Mouse (Mus musculus): Measurements from ENCODE around the gene Cpm. TPM values are rescaled to one million over a fixed set of nuclear protein-coding genes. Genes with fewer than 3 reads are reported as not detected.

The Cpm gene
- total and polyA plus RNA-seq, 3 experiments = 2.8 to 4.0 (median 3.5) TPM

GRCm38 (mm10) chr10:117608988-117609809, 20.1 kb upstream of the Cpm start:
- Histone ChIP-seq H3K4me3 (no peak overlapping the region), H3K27ac (no peak overlapping the region), H3K36me3 (ENCODE audit: control insufficient read depth, insufficient read depth, low read length) (no peaks in the 10 kb centered on the region), H3K27me3 (ENCODE audit: control insufficient read depth, insufficient read depth, low read length) (no peaks in the 10 kb centered on the region), H3K9ac (ENCODE audit: low read depth, low read length) (no peak overlapping the region), H3K79me2 (replicated peaks; ENCODE audit: control insufficient read depth, insufficient read depth, low read length) (no peaks in the 10 kb centered on the region), H3K4me1 (ENCODE audit: control insufficient read depth, insufficient read depth, low read length) (no peaks in the 10 kb centered on the region)
- no peak for DNase-seq
- intact Hi-C loops (cut with DNase I) = no loop called here
- 87% methylated on average over 7 of the region's 7 CpGs for WGBS
- TF ChIP-seq CTCF (IDR thresholded peaks at IDR 0.05) = no peak
- no peak for TF ChIP-seq POLR2A (IDR thresholded peaks at IDR 0.05; ENCODE audit: insufficient read depth, low read depth, low read length)
- TF ChIP-seq EP300 (IDR thresholded peaks at IDR 0.05; ENCODE audit: insufficient read depth, low read depth, low read length) = no peak

GRCm38 (mm10) chr10:117609810-117610090, 19.6 kb upstream of the Cpm start:
- DNase-seq = no peak
- Histone ChIP-seq H3K79me2 (replicated peaks; ENCODE audit: control insufficient read depth, insufficient read depth, low read length) (no peaks in the 10 kb centered on the region), H3K27me3 (ENCODE audit: control insufficient read depth, insufficient read depth, low read length) (no peaks in the 10 kb centered on the region), H3K4me3 (no peak overlapping the region), H3K9ac (ENCODE audit: low read depth, low read length) (no peak overlapping the region), H3K27ac (no peak overlapping the region), H3K36me3 (ENCODE audit: control insufficient read depth, insufficient read depth, low read length) (no peaks in the 10 kb centered on the region), H3K4me1 (ENCODE audit: control insufficient read depth, insufficient read depth, low read length) (no peaks in the 10 kb centered on the region)
- intact Hi-C loops (cut with DNase I) = no loop called here
- TF ChIP-seq POLR2A (IDR thresholded peaks at IDR 0.05; ENCODE audit: insufficient read depth, low read depth, low read length) (no peak), CTCF (IDR thresholded peaks at IDR 0.05) (no peak)
- WGBS = 87% methylated on average over 6 of the region's 6 CpGs

- Histone ChIP-seq H3K4me3 (no peak overlapping the region), H3K36me3 (ENCODE audit: control insufficient read depth, insufficient read depth, low read length) (no peaks in the 10 kb centered on the region)
- 78% methylated on average over 5 of the region's 5 CpGs for WGBS
These were observed 19.0 kb upstream of the Cpm start for GRCm38 (mm10) chr10:117610160-117610764.

GRCm38 (mm10) chr10:117610794-117611384, 18.4 kb upstream of the Cpm start:
- no peaks in the 10 kb centered on the region for H3K36me3 ChIP-seq (ENCODE audit: control insufficient read depth, insufficient read depth, low read length)
- no peak overlapping the region for H3K4me3 ChIP-seq
- no peak for DNase-seq
- H3K79me2 ChIP-seq (replicated peaks; ENCODE audit: control insufficient read depth, insufficient read depth, low read length) = no peaks in the 10 kb centered on the region
- TF ChIP-seq POLR2A (IDR thresholded peaks at IDR 0.05; ENCODE audit: insufficient read depth, low read depth, low read length) (no peak), CTCF (IDR thresholded peaks at IDR 0.05) (no peak), EP300 (IDR thresholded peaks at IDR 0.05; ENCODE audit: insufficient read depth, low read depth, low read length) (no peak)
- WGBS = 88% methylated on average over 2 of the region's 2 CpGs
- H3K27me3 ChIP-seq (ENCODE audit: control insufficient read depth, insufficient read depth, low read length) = no peaks in the 10 kb centered on the region
- no peak overlapping the region for H3K27ac ChIP-seq
- no peak overlapping the region for H3K9ac ChIP-seq (ENCODE audit: low read depth, low read length)
- no peaks in the 10 kb centered on the region for H3K4me1 ChIP-seq (ENCODE audit: control insufficient read depth, insufficient read depth, low read length)
- intact Hi-C loops (cut with DNase I) = no loop called here

More at GRCm38 (mm10) chr10:117610160-117610764, 19.0 kb upstream of the Cpm start:
- intact Hi-C loops (cut with DNase I) = no loop called here
- Histone ChIP-seq H3K9ac (ENCODE audit: low read depth, low read length) (no peak overlapping the region), H3K79me2 (replicated peaks; ENCODE audit: control insufficient read depth, insufficient read depth, low read length) (no peaks in the 10 kb centered on the region), H3K27me3 (ENCODE audit: control insufficient read depth, insufficient read depth, low read length) (no peaks in the 10 kb centered on the region), H3K27ac (no peak overlapping the region), H3K4me1 (ENCODE audit: control insufficient read depth, insufficient read depth, low read length) (no peaks in the 10 kb centered on the region)
- DNase-seq = no peak
- no peak for TF ChIP-seq EP300 (IDR thresholded peaks at IDR 0.05; ENCODE audit: insufficient read depth, low read depth, low read length)
- TF ChIP-seq POLR2A (IDR thresholded peaks at IDR 0.05; ENCODE audit: insufficient read depth, low read depth, low read length) = no peak
- no peak for TF ChIP-seq CTCF (IDR thresholded peaks at IDR 0.05)

GRCm38 (mm10) chr10:117611503-117611902, 17.8 kb upstream of the Cpm start:
- Histone ChIP-seq H3K36me3 (ENCODE audit: control insufficient read depth, insufficient read depth, low read length) (no peaks in the 10 kb centered on the region), H3K27ac (no peak overlapping the region), H3K79me2 (replicated peaks; ENCODE audit: control insufficient read depth, insufficient read depth, low read length) (no peaks in the 10 kb centered on the region), H3K4me1 (ENCODE audit: control insufficient read depth, insufficient read depth, low read length) (no peaks in the 10 kb centered on the region), H3K9ac (ENCODE audit: low read depth, low read length) (no peak overlapping the region), H3K4me3 (no peak overlapping the region), H3K27me3 (ENCODE audit: control insufficient read depth, insufficient read depth, low read length) (no peaks in the 10 kb centered on the region)
- intact Hi-C loops (cut with DNase I) = no loop called here
- 92% methylated on average over 2 of the region's 2 CpGs for WGBS
- TF ChIP-seq CTCF (IDR thresholded peaks at IDR 0.05) (no peak), EP300 (IDR thresholded peaks at IDR 0.05; ENCODE audit: insufficient read depth, low read depth, low read length) (no peak), POLR2A (IDR thresholded peaks at IDR 0.05; ENCODE audit: insufficient read depth, low read depth, low read length) (no peak)
- DNase-seq = no peak

GRCm38 (mm10) chr10:117611976-117612375, 17.3 kb upstream of the Cpm start:
- intact Hi-C loops (cut with DNase I) = no loop called here

More at GRCm38 (mm10) chr10:117611976-117612375, 17.3 kb upstream of the Cpm start:
- no peak overlapping the region for H3K9ac ChIP-seq (ENCODE audit: low read depth, low read length)
- no peaks in the 10 kb centered on the region for H3K4me1 ChIP-seq (ENCODE audit: control insufficient read depth, insufficient read depth, low read length)
- no peaks in the 10 kb centered on the region for H3K36me3 ChIP-seq (ENCODE audit: control insufficient read depth, insufficient read depth, low read length)
- TF ChIP-seq CTCF (IDR thresholded peaks at IDR 0.05) (no peak), EP300 (IDR thresholded peaks at IDR 0.05; ENCODE audit: insufficient read depth, low read depth, low read length) (no peak), POLR2A (IDR thresholded peaks at IDR 0.05; ENCODE audit: insufficient read depth, low read depth, low read length) (no peak)
- 82% methylated on average over 2 of the region's 2 CpGs for WGBS
- no peak overlapping the region for H3K27ac ChIP-seq
- H3K4me3 ChIP-seq = no peak overlapping the region
- no peaks in the 10 kb centered on the region for H3K27me3 ChIP-seq (ENCODE audit: control insufficient read depth, insufficient read depth, low read length)
- no peak for DNase-seq
- no peaks in the 10 kb centered on the region for H3K79me2 ChIP-seq (replicated peaks; ENCODE audit: control insufficient read depth, insufficient read depth, low read length)

All from heart, adult 2 months (tissue).